Mouse (Mus musculus) colon, adult 2 months (tissue): Measurements from ENCODE around the gene Olfr1325. TPM values are rescaled to one million over a fixed set of nuclear protein-coding genes. Genes with fewer than 3 reads are reported as not detected.

Experiments used
- polyA plus RNA-seq: library from polyadenylated mRNA; depleted of rRNA; stranded (reverse); fragments of >200 nt; gene quantifications from 2 replicates; pipeline ENCODE4 v1.2.3, GENCODE M21; 2012; rRNA removed

Gene Olfr1325
- not detected in 2 replicates for polyA plus RNA-seq

DNA sequence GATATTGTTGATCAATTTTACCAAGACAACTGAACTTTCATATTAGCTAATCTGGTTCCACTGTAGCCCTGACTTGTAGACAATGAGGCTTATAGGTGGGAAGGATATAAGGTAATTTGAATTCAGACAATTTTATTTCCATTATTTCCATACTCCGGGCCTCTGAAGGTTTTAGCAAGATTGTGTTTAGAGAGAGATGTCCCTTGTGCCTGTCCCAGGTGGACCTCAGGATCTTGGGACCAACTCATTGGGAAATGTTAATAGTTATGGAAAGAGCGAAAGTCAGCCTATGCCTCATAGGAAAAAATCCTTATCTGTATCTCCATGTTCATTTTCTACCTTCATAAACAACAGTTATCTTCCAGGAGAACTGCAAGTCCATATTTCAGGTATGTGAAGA, at the start of gene Olfr1325:
Olfr1325 (plus strand) TSS at position 301 of the 400 bp plus-strand sequence.

GRCm38 (mm10) chrX:74574788-74575187, 17.7 kb upstream of the Olfr1325 start, which contains the start of gene Olfr1326-ps1:
Gene Olfr1326-ps1 (minus strand): TSS chrX:74574888.

DNA sequence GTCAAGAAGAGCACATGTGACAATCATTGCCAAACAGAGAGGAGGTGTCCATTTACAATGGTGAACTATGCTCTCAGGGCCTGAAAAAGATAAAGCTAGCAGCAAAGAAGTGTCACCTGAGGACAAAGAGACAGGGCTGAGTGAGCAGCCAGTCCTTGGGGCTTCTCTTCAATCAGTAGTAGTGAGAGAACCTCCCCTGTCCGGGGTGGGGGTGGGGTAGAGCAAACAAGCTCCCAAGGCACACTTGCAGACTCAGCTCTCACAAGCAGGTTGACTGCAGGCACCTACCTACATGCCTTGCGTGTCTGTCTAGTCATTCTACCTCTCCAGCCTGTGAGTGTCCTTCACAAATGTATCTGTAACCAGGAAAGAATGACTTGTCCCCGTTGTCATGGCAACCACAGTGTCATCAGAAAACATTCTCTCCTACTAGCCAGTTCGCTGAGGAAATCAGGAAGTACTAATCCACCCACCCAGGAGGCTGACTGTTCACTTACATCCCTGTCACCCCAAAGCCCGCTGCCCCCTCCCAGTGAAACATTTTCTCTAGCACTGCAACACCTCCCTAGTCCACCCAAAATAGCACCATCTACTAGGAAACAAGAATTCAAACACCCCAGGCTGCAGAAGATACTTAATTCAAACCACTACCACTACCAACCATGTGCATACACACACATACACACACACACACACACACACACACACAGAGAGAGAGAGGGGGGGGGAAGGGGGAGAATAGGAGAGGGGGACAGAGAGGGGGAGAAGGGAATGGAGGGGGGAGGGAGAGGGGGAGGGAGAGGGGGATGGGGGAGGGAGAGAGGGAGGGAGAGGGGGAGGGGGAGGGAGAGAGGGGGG, 53.2 kb downstream of the Olfr1325 start, which contains the start of gene Gm5640:
Gm5640 (minus strand) TSS at position 170 of the 858 bp plus-strand sequence.

Other genes starting within 250 kb of the Olfr1325 start
- 35.5 and 37.4 TPM in 2 replicates for gene Lage3, start 239.1 kb upstream of the Olfr1325 start, polyA plus RNA-seq
- 38.4 and 49.9 TPM in 2 replicates for gene Ubl4a, start 219.5 kb upstream of the Olfr1325 start, polyA plus RNA-seq
- gene Slc10a3, start 219.3 kb upstream of the Olfr1325 start, polyA plus RNA-seq = 19.5 and 23.5 TPM in 2 replicates
- gene Fam3a, start 199.4 kb upstream of the Olfr1325 start, polyA plus RNA-seq = 50.3 and 57.9 TPM in 2 replicates
- 11.9 and 17.9 TPM in 2 replicates for gene Ikbkg, start 199.4 kb upstream of the Olfr1325 start, polyA plus RNA-seq
- gene G6pdx, start 163.5 kb upstream of the Olfr1325 start, polyA plus RNA-seq = 25.1 and 31.0 TPM in 2 replicates
- not detected in 2 replicates for gene Gm6880, start 111.3 kb upstream of the Olfr1325 start, polyA plus RNA-seq
- gene Olfr1326-ps1, start 17.8 kb upstream of the Olfr1325 start, polyA plus RNA-seq = not detected in 2 replicates
- gene Gm5640, start 53.0 kb downstream of the Olfr1325 start, polyA plus RNA-seq = 0.05 TPM in 1 of 2 replicates, not detected in the other
- not detected in 2 replicates for gene Gm6890, start 148.2 kb downstream of the Olfr1325 start, polyA plus RNA-seq
- not detected in 2 replicates for gene Gm5936, start 244.5 kb downstream of the Olfr1325 start, polyA plus RNA-seq